Mouse (Mus musculus) liver, adult 2 months (tissue): ENCODE measurements at regions not wholly inside any gene's neighbourhood (a gene's known extent, or its start where the extent isn't known, plus 50 kb on each side); places are given as distances from the start of the nearest gene placed in this dataset.

Experiments
- CTCF ChIP-seq: fragments of 200-500 bp; IDR thresholded peaks from 2 replicates; pipeline ENCODE4 v1.5.1; 2011; ENCODE audit warnings: low read depth, low read length, control low read depth
- POLR2A ChIP-seq: fragments of 200-500 bp; IDR thresholded peaks from 2 replicates; pipeline ENCODE4 v1.6.1; 2011; ENCODE audit warnings: low read length, control low read depth; ENCODE audit not compliant: insufficient read depth; ENCODE audit errors: extremely low read depth

- TF ChIP-seq POLR2A (no peak), CTCF (no peak)
Measured at GRCm38 (mm10) chr1:138011581-138011980, 163.9 kb downstream of the Ptprc start.
